Mouse (Mus musculus) cerebellum, adult (tissue): ENCODE data around the gene Tfpt.
"Not testable (repeated sequence)": the region's sequence is repeated elsewhere in the genome, so short reads cannot be mapped to it uniquely, and the experiment has no call there.

ENCODE experiments used
- ATAC-seq: cut with Nextera tagmentation; 2 replicates; pipeline ENCODE4 v1.9.2; 2017; ENCODE audit warnings: mild to moderate bottlenecking, moderate library complexity, mixed read lengths; ENCODE audit not compliant: insufficient number of reproducible peaks, low FRiP score, low TSS enrichment

Gene Tfpt

GRCm38 (mm10) chr7:3578952-3579546 is 50.7 kb downstream of the Tfpt start:
- ATAC-seq: no peak

DNA sequence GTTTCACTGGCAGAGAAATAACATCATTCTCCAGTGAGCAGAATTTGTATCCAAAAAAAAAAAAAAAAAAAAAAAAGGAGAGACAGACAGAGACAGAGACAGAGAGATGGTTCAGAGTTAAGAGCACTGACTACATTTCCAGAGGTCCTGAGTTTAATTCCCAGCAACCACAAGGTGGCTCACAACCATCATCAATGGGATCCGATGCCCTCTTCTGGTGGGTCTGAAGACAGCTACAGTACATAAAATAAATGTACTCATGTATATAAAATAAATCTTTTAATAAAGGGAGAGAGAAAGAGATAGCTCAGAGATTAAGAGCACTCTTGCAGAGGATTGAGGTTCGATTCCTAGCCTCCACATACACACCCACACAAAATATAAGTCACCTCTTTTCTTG is 51.5 kb downstream of the Tfpt start:
- no peak for ATAC-seq

- no peak for ATAC-seq
Observed at GRCm38 (mm10) chr7:3576354-3577124, 53.2 kb downstream of the Tfpt start.

DNA sequence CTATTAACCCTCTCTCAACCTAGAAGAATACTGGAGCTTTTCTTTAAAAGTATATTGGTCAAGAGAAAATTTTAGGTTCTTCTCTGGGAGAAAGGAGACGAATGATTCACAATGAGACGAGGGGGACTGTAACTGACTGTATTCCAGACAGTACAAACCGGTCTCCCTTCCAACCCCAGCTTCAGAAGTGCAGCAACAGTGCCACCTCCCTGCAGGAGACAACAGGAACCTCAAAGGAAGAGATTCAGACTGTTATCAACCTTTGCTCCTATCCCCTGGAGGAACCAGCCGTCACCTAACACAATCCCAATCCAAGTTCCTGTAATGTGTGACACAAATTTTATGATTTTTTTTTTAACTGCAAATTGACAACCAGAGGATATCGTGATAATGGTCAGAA is 55.5 kb downstream of the Tfpt start:
- ATAC-seq: no peak

GRCm38 (mm10) chr7:3571847-3572246 is 57.9 kb downstream of the Tfpt start:
- no peak for ATAC-seq

DNA sequence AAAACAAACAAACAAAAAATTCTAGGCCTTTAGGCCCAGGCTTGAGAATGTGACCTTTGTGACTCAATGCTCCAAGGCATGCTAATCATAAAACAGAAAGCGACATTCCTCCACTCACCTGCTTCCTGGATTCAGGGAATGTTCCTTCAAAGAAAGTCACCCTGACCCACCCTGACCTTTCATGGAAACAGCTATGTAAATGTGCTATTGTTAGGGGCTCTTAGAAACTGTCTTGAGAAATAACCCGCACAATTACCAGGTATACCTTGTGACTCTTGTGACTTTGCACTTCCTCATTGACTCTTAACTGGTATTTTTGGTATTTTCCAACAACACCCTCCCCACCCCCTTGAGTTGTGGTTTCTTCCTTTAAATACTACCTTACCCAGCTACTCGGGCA is 59.1 kb downstream of the Tfpt start:
- ATAC-seq: not testable (repeated sequence)
